Mouse (Mus musculus): ENCODE results near the gene Upf3b.

The Upf3b gene

GRCm38 (mm10) chrX:37074262-37074892 is 35.7 kb downstream of the Upf3b start:
- peak; percentile 65 for DNase-seq

GRCm38 (mm10) chrX:37068766-37069165 is 41.4 kb downstream of the Upf3b start:
- DNase-seq = no peak

- DNase-seq = no peak
Measured at GRCm38 (mm10) chrX:37067299-37067698, 42.8 kb downstream of the Upf3b start.

- no peak for DNase-seq
Measured at GRCm38 (mm10) chrX:37063902-37064301, 46.2 kb downstream of the Upf3b start.

GRCm38 (mm10) chrX:37048890-37049823 is 61.0 kb downstream of the Upf3b start:
- DNase-seq = no peak

- no peak for DNase-seq
Measured at GRCm38 (mm10) chrX:37048066-37048889, 61.8 kb downstream of the Upf3b start, which contains the start of gene Sowahd. Gene Sowahd (plus strand): TSS chrX:37048845.

- peak; percentile 58 for DNase-seq
Measured at GRCm38 (mm10) chrX:37042726-37043125, 67.4 kb downstream of the Upf3b start.

Data from cerebellum, adult 9-10 months (tissue).